Mouse (Mus musculus) E14TG2a.4 (cell line): ENCODE measurements around the gene Pet100.

Experiments used
- CTCF ChIP-seq: conservative IDR thresholded peaks from 2 replicates; pipeline ENCODE4 v1.5.1; 2014; ENCODE audit warnings: low read length
- NANOG ChIP-seq: IDR thresholded peaks from 2 replicates; pipeline ENCODE4 v1.6.1; 2014; ENCODE audit warnings: borderline replicate concordance, low read length, mixed read lengths
- POU5F1 ChIP-seq: IDR thresholded peaks from 2 replicates; pipeline ENCODE4 v1.6.1; 2014; ENCODE audit warnings: low read length, borderline replicate concordance

DNA sequence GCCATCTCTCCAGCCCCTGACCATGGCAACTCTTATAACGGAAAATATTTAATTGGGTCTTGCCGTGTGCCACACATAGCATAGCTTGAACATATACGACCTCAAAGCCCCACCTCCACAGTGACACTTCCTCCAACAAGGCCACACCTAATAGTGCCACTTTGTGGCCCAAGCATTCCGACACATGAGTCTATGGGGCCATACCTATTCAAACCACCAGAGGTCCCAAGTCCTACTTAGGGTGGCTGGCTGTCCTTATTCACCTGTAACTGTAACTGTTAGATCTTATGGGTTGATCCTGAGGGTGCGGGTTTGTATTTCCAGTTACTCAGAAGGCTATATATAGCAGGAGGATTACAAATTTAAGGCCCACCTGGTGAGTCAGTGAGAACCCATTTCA is 6.7 kb downstream of the Pet100 start:
- TF ChIP-seq CTCF: peak; percentile 57
- no peak for TF ChIP-seq NANOG
- no peak for TF ChIP-seq POU5F1
